Mouse (Mus musculus): ENCODE data around the gene Ulk2. TPM values are rescaled to one million over a fixed set of nuclear protein-coding genes. Genes with fewer than 3 reads are reported as not detected.
"Not testable (repeated sequence)": the region's sequence is repeated elsewhere in the genome, so short reads cannot be mapped to it uniquely, and the experiment has no call there.

Ulk2 gene
- polyA plus RNA-seq, 1 experiment from 2014 or later = 5.3 TPM

GRCm38 (mm10) chr11:61859316-61859715 lies 4.4 kb upstream of the Ulk2 start:
- WGBS = 62% methylated on average over 1 of the region's 1 CpGs
- Histone ChIP-seq H3K36me3 (ENCODE audit: control insufficient read depth, insufficient read depth) (no peaks in the 10 kb centered on the region), H3K27me3 (replicated peaks; ENCODE audit: control insufficient read depth, insufficient read depth, low read length) (no peaks in the 10 kb centered on the region), H3K4me1 (replicated peaks; ENCODE audit: control insufficient read depth, insufficient read depth, low read length) (no peaks in the 10 kb centered on the region), H3K4me3 (ENCODE audit: low read depth, low read length) (no peak overlapping the region), H3K4me2 (replicated peaks; ENCODE audit: low read depth) (no peak overlapping the region), H3K9me3 (ENCODE audit: control insufficient read depth) (no peaks in the 10 kb centered on the region), H3K9ac (ENCODE audit: low read depth, low read length) (no peak overlapping the region), H3K27ac (ENCODE audit: low read depth, low read length) (no peak overlapping the region)
- ATAC-seq = no peak
- no peak for TF ChIP-seq CTCF (IDR thresholded peaks at IDR 0.05; ENCODE audit: low read depth)

- no peaks in the 10 kb centered on the region for H3K9me3 ChIP-seq (ENCODE audit: control insufficient read depth)
- H3K27ac ChIP-seq (ENCODE audit: low read depth, low read length) = no peak overlapping the region
- 46% methylated on average over 6 of the region's 6 CpGs for WGBS
- no peaks in the 10 kb centered on the region for H3K4me1 ChIP-seq (replicated peaks; ENCODE audit: control insufficient read depth, insufficient read depth, low read length)
- no peaks in the 10 kb centered on the region for H3K36me3 ChIP-seq (ENCODE audit: control insufficient read depth, insufficient read depth)
- peak overlapping the region; percentile 95 for H3K9ac ChIP-seq (ENCODE audit: low read depth, low read length)
- peak overlapping the region; percentile 67 for H3K4me3 ChIP-seq (ENCODE audit: low read depth, low read length)
- ATAC-seq = no peak
- H3K4me2 ChIP-seq (replicated peaks; ENCODE audit: low read depth) = peak overlapping the region; percentile 89
- H3K27me3 ChIP-seq (replicated peaks; ENCODE audit: control insufficient read depth, insufficient read depth, low read length) = no peaks in the 10 kb centered on the region
- no peak for TF ChIP-seq CTCF (IDR thresholded peaks at IDR 0.05; ENCODE audit: low read depth)
These were observed 666 bp upstream of the Ulk2 start for GRCm38 (mm10) chr11:61855539-61855938.

GRCm38 (mm10) chr11:61854211-61854987 lies 474 bp downstream of the Ulk2 start:
- peak; percentile 71 for ATAC-seq
- peak; percentile 73 for TF ChIP-seq CTCF (IDR thresholded peaks at IDR 0.05; ENCODE audit: low read depth)
- H3K4me1 ChIP-seq (replicated peaks; ENCODE audit: control insufficient read depth, insufficient read depth, low read length) = no peaks in the 10 kb centered on the region

GRCm38 (mm10) chr11:61853659-61854058 lies 1.2 kb downstream of the Ulk2 start:
- Histone ChIP-seq H3K4me3 (ENCODE audit: low read depth, low read length) (peak overlapping the region; percentile 67), H3K4me2 (replicated peaks; ENCODE audit: low read depth) (peak overlapping the region; percentile 89), H3K27ac (ENCODE audit: low read depth, low read length) (no peak overlapping the region), H3K27me3 (replicated peaks; ENCODE audit: control insufficient read depth, insufficient read depth, low read length) (no peaks in the 10 kb centered on the region), H3K9ac (ENCODE audit: low read depth, low read length) (0 out of 2 replicates have a peak overlapping the region, but pooled peaks have one; percentile 95), H3K36me3 (ENCODE audit: control insufficient read depth, insufficient read depth) (no peaks in the 10 kb centered on the region), H3K4me1 (replicated peaks; ENCODE audit: control insufficient read depth, insufficient read depth, low read length) (no peaks in the 10 kb centered on the region), H3K9me3 (ENCODE audit: control insufficient read depth) (no peaks in the 10 kb centered on the region)
- no peak for ATAC-seq
- whole genome bisulfite sequencing = 19% methylated on average over 5 of the region's 5 CpGs
- no peak for TF ChIP-seq CTCF (IDR thresholded peaks at IDR 0.05; ENCODE audit: low read depth)

More at GRCm38 (mm10) chr11:61854211-61854987, 474 bp downstream of the Ulk2 start:
- peak overlapping the region; percentile 67 for H3K4me3 ChIP-seq (ENCODE audit: low read depth, low read length)
- peak overlapping the region; percentile 89 for H3K4me2 ChIP-seq (replicated peaks; ENCODE audit: low read depth)
- H3K9ac ChIP-seq (ENCODE audit: low read depth, low read length) = peak overlapping the region; percentile 95
- H3K9me3 ChIP-seq (ENCODE audit: control insufficient read depth) = no peaks in the 10 kb centered on the region
- 0% methylated on average over 77 of the region's 87 CpGs for WGBS
- no peaks in the 10 kb centered on the region for H3K27me3 ChIP-seq (replicated peaks; ENCODE audit: control insufficient read depth, insufficient read depth, low read length)
- H3K36me3 ChIP-seq (ENCODE audit: control insufficient read depth, insufficient read depth) = no peaks in the 10 kb centered on the region
- H3K27ac ChIP-seq (ENCODE audit: low read depth, low read length) = peak overlapping the region; percentile 87

- H3K4me1 ChIP-seq (replicated peaks; ENCODE audit: control insufficient read depth, insufficient read depth, low read length) = no peaks in the 10 kb centered on the region
- no peaks in the 10 kb centered on the region for H3K27me3 ChIP-seq (replicated peaks; ENCODE audit: control insufficient read depth, insufficient read depth, low read length)
- no peak overlapping the region for H3K27ac ChIP-seq (ENCODE audit: low read depth, low read length)
- no peak overlapping the region for H3K4me3 ChIP-seq (ENCODE audit: low read depth, low read length)
- no peak overlapping the region for H3K9ac ChIP-seq (ENCODE audit: low read depth, low read length)
- H3K9me3 ChIP-seq (ENCODE audit: control insufficient read depth) = no peaks in the 10 kb centered on the region
- H3K4me2 ChIP-seq (replicated peaks; ENCODE audit: low read depth) = no peak overlapping the region
- ATAC-seq = no peak
- no peak for TF ChIP-seq CTCF (IDR thresholded peaks at IDR 0.05; ENCODE audit: low read depth)
- H3K36me3 ChIP-seq (ENCODE audit: control insufficient read depth, insufficient read depth) = no peaks in the 10 kb centered on the region
These were observed 2.0 kb downstream of the Ulk2 start for GRCm38 (mm10) chr11:61852916-61853315.

GRCm38 (mm10) chr11:61851195-61851594 lies 3.7 kb downstream of the Ulk2 start:
- no peak for ATAC-seq
- TF ChIP-seq CTCF (IDR thresholded peaks at IDR 0.05; ENCODE audit: low read depth) = no peak
- H3K4me2 ChIP-seq (replicated peaks; ENCODE audit: low read depth) = no peak overlapping the region
- H3K4me1 ChIP-seq (replicated peaks; ENCODE audit: control insufficient read depth, insufficient read depth, low read length) = no peaks in the 10 kb centered on the region
- H3K27ac ChIP-seq (ENCODE audit: low read depth, low read length) = no peak overlapping the region
- no peaks in the 10 kb centered on the region for H3K27me3 ChIP-seq (replicated peaks; ENCODE audit: control insufficient read depth, insufficient read depth, low read length)
- no peak overlapping the region for H3K9ac ChIP-seq (ENCODE audit: low read depth, low read length)
- 82% methylated on average over 3 of the region's 3 CpGs for WGBS
- H3K4me3 ChIP-seq (ENCODE audit: low read depth, low read length) = no peak overlapping the region
- H3K9me3 ChIP-seq (ENCODE audit: control insufficient read depth) = no peaks in the 10 kb centered on the region
- no peaks in the 10 kb centered on the region for H3K36me3 ChIP-seq (ENCODE audit: control insufficient read depth, insufficient read depth)

- not testable (repeated sequence) for H3K9ac ChIP-seq (ENCODE audit: low read depth, low read length); H3K9me3 ChIP-seq (ENCODE audit: control insufficient read depth); H3K36me3 ChIP-seq (ENCODE audit: control insufficient read depth, insufficient read depth); H3K27me3 ChIP-seq (replicated peaks; ENCODE audit: control insufficient read depth, insufficient read depth, low read length); H3K4me2 ChIP-seq (replicated peaks; ENCODE audit: low read depth); H3K4me3 ChIP-seq (ENCODE audit: low read depth, low read length); H3K27ac ChIP-seq (ENCODE audit: low read depth, low read length); ATAC-seq; H3K4me1 ChIP-seq (replicated peaks; ENCODE audit: control insufficient read depth, insufficient read depth, low read length)
- 77% methylated on average over 3 of the region's 3 CpGs for WGBS
These were observed 14.2 kb downstream of the Ulk2 start for GRCm38 (mm10) chr11:61840663-61841062.
